Mouse (Mus musculus): Measurements from ENCODE around the gene Cysltr2.

Gene Cysltr2

DNA sequence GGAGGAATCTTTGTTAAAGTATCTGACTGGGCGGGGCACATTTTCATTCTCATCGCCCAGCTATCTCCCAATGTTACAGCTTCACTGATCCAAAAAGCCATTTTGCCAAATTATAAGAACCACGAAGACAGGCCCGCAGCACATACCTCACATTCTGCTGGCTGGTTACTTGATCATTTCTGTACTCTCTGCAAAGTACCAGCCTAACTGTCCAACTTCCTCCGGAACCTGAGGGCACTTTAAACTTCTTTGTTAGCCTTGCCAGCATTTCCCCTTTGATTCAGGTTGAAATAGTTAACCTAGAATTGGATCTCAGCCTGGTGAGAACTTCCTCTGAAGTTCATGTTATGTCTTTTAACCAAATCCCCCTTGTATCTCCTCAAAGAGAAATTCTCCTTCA is 63.8 kb downstream of the Cysltr2 start:
- DNase-seq (ENCODE audit: low spot score in 2 of 2) = no peak

DNA sequence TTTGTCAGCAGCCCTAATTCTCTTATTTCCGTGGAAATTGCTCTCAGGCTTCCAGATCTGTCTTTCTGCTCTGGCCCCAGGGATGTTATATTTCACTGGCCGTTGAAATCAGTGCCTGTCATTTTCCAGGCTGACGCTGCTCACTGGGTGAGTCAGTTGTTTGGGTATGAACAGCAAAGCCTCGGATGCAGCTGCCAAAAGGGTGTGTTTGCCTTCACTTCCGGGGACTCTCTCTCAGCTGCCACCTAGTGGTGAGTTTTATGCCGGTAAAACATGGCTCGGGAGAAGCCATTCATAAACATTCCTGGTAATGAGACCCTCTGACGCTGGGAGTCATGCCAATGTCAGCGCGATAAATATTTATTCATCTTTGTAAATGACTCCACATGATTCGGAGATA is 65.5 kb downstream of the Cysltr2 start:
- DNase-seq (ENCODE audit: low spot score in 2 of 2) = peak; percentile 82 to 87

DNA sequence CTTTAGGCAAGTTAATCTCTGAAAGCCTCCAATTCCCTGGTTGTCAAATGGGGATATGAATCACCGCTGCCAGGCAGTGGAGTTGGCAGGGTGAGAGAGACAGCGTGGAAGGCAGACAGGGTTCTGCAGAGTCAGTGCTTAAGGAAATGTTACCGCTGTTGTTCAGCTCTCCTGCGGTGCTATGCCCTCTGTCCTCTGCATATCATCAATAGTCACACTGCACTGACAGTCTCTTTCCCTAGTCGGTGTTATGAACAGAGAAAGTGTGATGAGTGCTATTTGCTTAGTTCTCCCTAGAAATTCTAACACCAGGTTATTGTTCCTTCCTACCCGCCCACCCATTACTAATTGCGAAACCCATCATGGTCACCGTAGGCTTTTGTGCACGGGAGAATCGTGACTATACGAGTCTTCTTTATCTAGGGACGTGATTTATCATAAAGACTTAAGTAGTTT is 65.9 kb downstream of the Cysltr2 start:
- DNase-seq (ENCODE audit: low spot score in 2 of 2) = peak in 1 of 2 experiments; percentile 22

- DNase-seq (ENCODE audit: low spot score in 2 of 2) = no peak
Observed at GRCm38 (mm10) chr14:72980761-72981160, 68.2 kb downstream of the Cysltr2 start.

GRCm38 (mm10) chr14:72980106-72980505 is 68.8 kb downstream of the Cysltr2 start:
- DNase-seq (ENCODE audit: low spot score in 2 of 2) = no peak

- DNase-seq (ENCODE audit: low spot score in 2 of 2) = no peak
Observed at GRCm38 (mm10) chr14:72976111-72976510, 72.8 kb downstream of the Cysltr2 start.
